Mouse (Mus musculus) thymus, adult 2 months (tissue): ENCODE results near the gene Eva1c. TPM values are rescaled to one million over a fixed set of nuclear protein-coding genes. Genes with fewer than 3 reads are reported as not detected.

Source experiments
- DNase-seq: peaks from one replicate; pipeline ENCODE4 v3.0.0; 2021
- H3K27ac ChIP-seq: fragments of 200-500 bp; 2 replicates; pipeline ENCODE4 v1.5.1; 2012; ENCODE audit warnings: low read length, control low read depth; ENCODE audit not compliant: control insufficient read depth, insufficient read depth
- H3K27me3 ChIP-seq: fragments of 200-500 bp; 2 replicates; pipeline ENCODE4 v1.6.1; 2012; ENCODE audit warnings: mild to moderate bottlenecking, low read length, moderate library complexity, mixed read lengths; ENCODE audit not compliant: control insufficient read depth, insufficient read depth
- H3K36me3 ChIP-seq: fragments of 200-500 bp; 2 replicates; pipeline ENCODE4 v1.6.1; 2012; ENCODE audit warnings: mild to moderate bottlenecking, low read length, moderate library complexity; ENCODE audit not compliant: control insufficient read depth, insufficient read depth
- H3K4me1 ChIP-seq: fragments of 200-500 bp; replicated peaks from 2 replicates; pipeline ENCODE4 v1.6.1; 2012; ENCODE audit warnings: low read length; ENCODE audit not compliant: control insufficient read depth, insufficient read depth
- H3K4me3 ChIP-seq: fragments of 200-500 bp; 2 replicates; pipeline ENCODE4 v1.5.1; 2012; ENCODE audit warnings: mild to moderate bottlenecking, low read length, control low read depth, moderate library complexity; ENCODE audit not compliant: control insufficient read depth, insufficient read depth
- CTCF ChIP-seq: fragments of 200-500 bp; IDR thresholded peaks from 2 replicates; pipeline ENCODE4 v1.5.1; 2012; ENCODE audit warnings: mild to moderate bottlenecking, control low read depth, low read length, moderate library complexity, borderline replicate concordance; ENCODE audit not compliant: control insufficient read depth, poor library complexity, insufficient read depth; ENCODE audit errors: extremely low read depth
- POLR2A ChIP-seq: fragments of 200-500 bp; IDR thresholded peaks from 2 replicates; pipeline ENCODE4 v1.6.1; 2012; ENCODE audit warnings: mild to moderate bottlenecking, low read length, control low read depth, moderate library complexity; ENCODE audit not compliant: control insufficient read depth, poor library complexity, insufficient read depth; ENCODE audit errors: extremely low read depth
- WGBS: fragments of 180-500 bp; shearing (Covaris S2); methylation state at CpG from one replicate; pipeline ENCODE4 v1.1.7; 2018; 5-methylcytosine and 5-hydroxymethylcytosine counted together
- polyA plus RNA-seq: library from polyadenylated mRNA; depleted of rRNA; stranded (reverse); fragments of >200 nt; gene quantifications from 2 replicates; pipeline ENCODE4 v1.2.3, GENCODE M21; 2012; rRNA removed

Eva1c gene
- polyA plus RNA-seq, result 2.0 TPM in 2 replicates

GRCm38 (mm10) chr16:90826457-90826856, at the start of gene Eva1c:
Eva1c (plus strand) TSS chr16:90826719.
- no peaks in the 10 kb centered on the region for H3K36me3 ChIP-seq
- TF ChIP-seq CTCF, result no peak
- no peak for TF ChIP-seq POLR2A
- 73% methylated on average over 7 of the region's 7 CpGs for WGBS
- no peak for DNase-seq
- H3K4me3 ChIP-seq, result no peak within 1 kb of the TSS
- peaks cover 7% of the 10 kb centered on the region; the same call in 1 of the 2 replicates for H3K27me3 ChIP-seq
- no peak within 1 kb of the TSS for H3K27ac ChIP-seq
- no peaks in the 10 kb centered on the region for H3K4me1 ChIP-seq

- 0 out of 2 replicates have a peak, but pooled peaks cover 3% of the 10 kb centered on the region for H3K36me3 ChIP-seq
- no peak for TF ChIP-seq POLR2A
- no peak for TF ChIP-seq CTCF
- H3K4me3 ChIP-seq, result no peak overlapping the region
- no peaks in the 10 kb centered on the region for H3K4me1 ChIP-seq
- 79% methylated on average over 11 of the region's 11 CpGs for WGBS
- DNase-seq, result no peak
- H3K27ac ChIP-seq, result no peak overlapping the region
- no peaks in the 10 kb centered on the region for H3K27me3 ChIP-seq
Observed at GRCm38 (mm10) chr16:90779783-90780182, 46.7 kb upstream of the Eva1c start.

- Histone ChIP-seq H3K4me3 (no peak overlapping the region), H3K36me3 (peaks cover 13% of the 10 kb centered on the region), H3K27me3 (no peaks in the 10 kb centered on the region), H3K4me1 (no peaks in the 10 kb centered on the region), H3K27ac (no peak overlapping the region)
- no peak for DNase-seq
- TF ChIP-seq CTCF (no peak), POLR2A (no peak)
- WGBS, result 96% methylated on average over 11 of the region's 11 CpGs
Observed at GRCm38 (mm10) chr16:90783302-90783701, 43.2 kb upstream of the Eva1c start.

- no peak overlapping the region for H3K27ac ChIP-seq
- DNase-seq, result no peak
- peaks cover 23% of the 10 kb centered on the region for H3K36me3 ChIP-seq
- WGBS, result 93% methylated on average over 4 of the region's 4 CpGs
- TF ChIP-seq POLR2A, result no peak
- no peak for TF ChIP-seq CTCF
- no peak overlapping the region for H3K4me3 ChIP-seq
- H3K27me3 ChIP-seq, result no peaks in the 10 kb centered on the region
- H3K4me1 ChIP-seq, result no peaks in the 10 kb centered on the region
Observed at GRCm38 (mm10) chr16:90785257-90785656, 41.3 kb upstream of the Eva1c start.

- WGBS, result 96% methylated on average over 6 of the region's 6 CpGs
- Histone ChIP-seq H3K27ac (no peak overlapping the region), H3K4me3 (no peak overlapping the region), H3K27me3 (no peaks in the 10 kb centered on the region), H3K36me3 (peaks cover 23% of the 10 kb centered on the region), H3K4me1 (no peaks in the 10 kb centered on the region)
- TF ChIP-seq POLR2A (no peak), CTCF (no peak)
- DNase-seq, result no peak
Observed at GRCm38 (mm10) chr16:90788580-90788979, 37.9 kb upstream of the Eva1c start.

GRCm38 (mm10) chr16:90790946-90791345, 35.6 kb upstream of the Eva1c start:
- H3K27ac ChIP-seq, result no peak overlapping the region

GRCm38 (mm10) chr16:90792066-90792465, 34.5 kb upstream of the Eva1c start:
- no peak for DNase-seq
- Histone ChIP-seq H3K4me3 (no peak overlapping the region), H3K4me1 (no peaks in the 10 kb centered on the region), H3K27ac (no peak overlapping the region), H3K36me3 (peaks cover 18% of the 10 kb centered on the region), H3K27me3 (no peaks in the 10 kb centered on the region)
- TF ChIP-seq POLR2A (no peak), CTCF (no peak)
- 86% methylated on average over 5 of the region's 5 CpGs for WGBS

More at GRCm38 (mm10) chr16:90790946-90791345, 35.6 kb upstream of the Eva1c start:
- H3K36me3 ChIP-seq, result peaks cover 27% of the 10 kb centered on the region
- no peaks in the 10 kb centered on the region for H3K4me1 ChIP-seq
- H3K4me3 ChIP-seq, result no peak overlapping the region
- no peak for TF ChIP-seq POLR2A
- no peak for TF ChIP-seq CTCF
- 85% methylated on average over 6 of the region's 6 CpGs for WGBS
- DNase-seq, result no peak
- H3K27me3 ChIP-seq, result no peaks in the 10 kb centered on the region
